Mouse (Mus musculus) adrenal gland, postnatal 0 days (tissue): Measurements from ENCODE around the gene Tfcp2. TPM values are rescaled to one million over a fixed set of nuclear protein-coding genes. Genes with fewer than 3 reads are reported as not detected.

ENCODE experiments used
- polyA plus RNA-seq: library from polyadenylated mRNA; unstranded; fragments of >200 nt; fragmentation: Nextera tagmentation; extraction: Ambion mirVana; gene quantifications from 2 replicates; pipeline ENCODE4 v1.2.1, GENCODE M21; 2015

The Tfcp2 gene
- 12.6 and 17.6 TPM in 2 replicates for polyA plus RNA-seq

DNA sequence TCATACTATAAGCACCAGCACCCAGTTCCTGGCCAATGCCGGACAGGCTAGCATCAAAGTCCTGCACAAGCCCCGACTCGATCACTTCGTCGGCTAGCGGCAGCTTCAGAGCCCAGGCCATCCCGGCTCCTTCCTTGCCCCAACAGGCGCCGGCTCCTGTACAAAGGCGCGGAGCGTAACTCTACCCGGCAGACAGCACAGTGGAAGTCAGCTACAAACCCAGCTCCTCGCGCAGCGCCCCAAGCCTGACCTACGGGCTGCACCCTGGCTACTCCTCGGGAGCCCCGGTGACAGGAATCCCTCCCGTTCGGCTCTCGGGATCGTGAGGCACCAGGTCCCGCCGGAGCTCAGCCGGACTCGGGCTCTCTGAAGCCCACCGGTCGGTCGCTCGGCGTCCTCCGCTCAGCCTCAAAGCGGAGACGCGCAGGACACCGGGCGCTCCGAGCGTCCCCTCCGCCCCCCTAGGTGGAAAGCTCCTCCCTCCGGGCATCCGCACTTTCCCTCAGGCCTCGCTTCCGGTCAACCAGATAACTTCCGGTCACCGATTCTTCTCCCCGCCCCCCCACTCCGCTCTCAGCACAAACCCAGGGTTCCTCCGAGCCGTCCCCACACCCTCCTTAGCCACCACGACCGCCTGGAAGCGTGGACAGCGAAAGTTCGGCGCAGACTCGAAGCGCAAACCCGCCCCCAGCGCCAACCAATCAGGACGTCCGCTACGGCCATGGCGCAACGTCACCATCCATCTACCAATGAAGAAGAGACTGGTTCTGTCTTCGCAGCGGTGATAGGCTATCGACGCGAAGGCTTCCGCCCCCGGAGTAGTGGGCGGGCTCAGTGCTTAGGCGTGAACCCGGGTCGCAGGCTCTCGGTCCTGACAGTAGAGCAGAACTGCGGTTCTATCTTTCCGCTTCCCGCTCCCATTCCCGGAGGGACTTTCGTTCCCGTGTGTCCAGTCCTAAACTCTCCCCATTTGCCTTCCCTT is at the start of gene Tfcp2:
Gene Tfcp2, minus strand, starts transcription at position 683 of the 982 bp plus-strand sequence.

DNA sequence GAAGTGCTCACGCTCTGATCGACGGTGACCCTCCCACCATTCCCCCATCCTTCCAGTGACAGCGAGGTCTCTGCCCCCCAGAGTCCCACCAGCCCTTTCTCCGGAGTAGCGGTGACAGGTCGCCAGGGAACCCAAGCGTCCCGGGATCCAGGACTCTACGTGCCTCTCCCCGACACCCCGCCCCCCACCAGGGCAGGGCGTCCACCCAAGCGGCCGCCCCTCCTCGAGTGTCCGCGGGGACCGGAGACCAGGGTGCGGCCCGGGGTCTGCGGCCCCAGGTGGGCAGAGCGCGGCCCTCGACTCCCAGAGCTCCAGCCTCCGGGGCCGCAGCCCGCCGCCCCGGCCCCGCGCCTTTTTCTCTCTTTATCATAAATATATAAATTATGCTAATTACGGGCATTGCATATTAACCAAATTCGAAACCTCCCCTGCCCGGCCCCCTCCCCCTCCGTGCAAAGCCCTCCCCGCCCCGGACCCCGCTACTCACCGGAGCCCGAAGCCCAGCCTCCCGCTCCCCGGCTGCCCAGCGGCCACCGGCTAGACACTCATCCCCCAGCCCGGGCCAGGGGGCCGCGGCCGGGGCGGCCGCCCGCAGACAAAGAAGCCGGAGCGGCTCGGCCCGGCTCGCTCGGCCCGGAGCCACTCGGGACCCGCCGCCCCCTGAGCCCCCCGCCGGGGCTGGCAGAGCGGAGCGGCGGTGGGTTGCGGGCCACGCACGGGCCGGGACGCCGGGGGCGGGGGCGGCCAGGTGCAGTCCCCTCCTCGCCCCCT is 47.7 kb upstream of the Tfcp2 start, which contains the start of gene Pou6f1:
Gene Pou6f1, minus strand, starts transcription at position 709 of the 771 bp plus-strand sequence.

DNA sequence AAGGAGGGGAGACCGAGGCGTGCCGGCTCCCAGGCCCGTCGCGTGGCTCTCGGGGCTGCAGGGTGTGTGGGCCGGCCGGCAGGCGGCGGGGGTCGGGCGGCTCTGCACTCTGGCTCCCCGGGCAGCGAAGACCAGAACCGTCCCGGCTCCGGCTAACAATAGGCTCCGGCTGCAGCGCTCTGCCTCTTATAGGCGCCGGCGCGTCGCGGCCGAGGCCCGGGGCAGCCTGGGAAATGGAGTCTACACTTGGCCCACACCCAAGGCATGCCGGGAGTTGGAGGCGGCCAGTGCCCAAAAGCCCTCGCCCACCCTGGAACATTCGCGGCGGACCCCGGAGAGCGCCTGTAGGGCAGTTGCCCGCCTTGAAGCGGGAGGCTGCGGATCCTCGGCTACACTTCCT is 56.7 kb downstream of the Tfcp2 start, which contains the start of gene Csrnp2:
Gene Csrnp2, minus strand, starts transcription at position 387 of the 400 bp plus-strand sequence.

DNA sequence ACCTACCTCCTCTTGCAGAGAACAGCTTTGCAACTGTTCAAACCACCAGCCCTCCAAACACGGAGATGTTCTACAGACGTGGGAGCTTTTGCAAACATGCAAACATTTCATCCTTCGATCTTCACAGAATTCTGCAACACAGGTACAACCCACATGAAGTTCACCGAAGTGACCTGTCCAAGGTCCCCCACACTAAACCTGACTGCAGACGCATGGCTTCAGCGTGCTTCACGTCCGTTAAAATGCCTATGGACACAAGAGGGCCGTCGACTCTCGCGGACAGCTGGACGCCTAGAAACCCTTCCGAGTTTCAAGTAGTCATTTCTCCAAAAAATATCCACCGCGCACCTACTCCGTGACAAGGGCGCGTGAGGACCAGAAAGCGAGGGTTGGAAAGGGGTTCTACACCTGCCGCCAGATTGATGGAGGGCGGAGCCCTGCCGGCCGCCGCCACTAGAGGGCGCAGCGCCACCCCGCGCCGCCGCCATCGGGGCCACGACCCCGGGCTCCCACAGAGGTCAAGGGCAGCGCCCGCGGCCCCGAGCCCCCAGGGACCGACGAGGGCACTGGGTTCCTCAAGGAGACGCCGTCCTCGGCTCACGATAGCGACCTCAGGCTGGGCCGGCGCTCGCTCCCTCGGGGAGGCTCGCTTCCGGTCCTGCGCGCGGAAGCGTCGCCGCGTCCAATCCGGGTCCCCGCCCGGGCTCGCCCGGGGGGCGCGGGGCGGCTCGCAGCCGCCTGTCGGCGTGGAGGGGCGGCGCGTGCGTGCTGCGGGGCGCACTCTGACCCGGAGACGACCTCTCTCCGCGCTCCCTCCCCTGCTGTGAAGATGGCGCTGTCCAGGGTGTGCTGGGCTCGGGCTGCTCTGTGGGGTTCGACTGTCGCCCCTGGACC is 83.3 kb downstream of the Tfcp2 start, which contains the start of gene Letmd1:
Gene Letmd1, plus strand, starts transcription at position 729 of the 894 bp plus-strand sequence.

Other genes starting within 250 kb of the Tfcp2 start
- 11.7 and 12.6 TPM in 2 replicates for gene Mettl7a1, start 247.9 kb downstream of the Tfcp2 start, polyA plus RNA-seq
- 0.29 and 0.30 TPM in 2 replicates for gene Mettl7a3, start 217.1 kb downstream of the Tfcp2 start, polyA plus RNA-seq
- 2.6 and 10.2 TPM in 2 replicates for gene Methig1, start 198.9 kb downstream of the Tfcp2 start, polyA plus RNA-seq
- gene Mettl7a2, start 198.8 kb downstream of the Tfcp2 start, polyA plus RNA-seq = not detected in 2 replicates
- 2.4 and 11.4 TPM in 2 replicates for gene Higd1c, start 187.5 kb downstream of the Tfcp2 start, polyA plus RNA-seq
- gene Gm5475, start 129.9 kb downstream of the Tfcp2 start, polyA plus RNA-seq = 0.11 and 0.28 TPM in 2 replicates
- 10.7 and 27.5 TPM in 2 replicates for gene Slc11a2, start 126.9 kb downstream of the Tfcp2 start, polyA plus RNA-seq
- gene Letmd1, start 83.0 kb downstream of the Tfcp2 start, polyA plus RNA-seq = 20.8 and 30.3 TPM in 2 replicates
- gene Csrnp2, start 56.5 kb downstream of the Tfcp2 start, polyA plus RNA-seq = 6.5 and 7.3 TPM in 2 replicates
- gene Pou6f1, start 48.0 kb upstream of the Tfcp2 start, polyA plus RNA-seq = 4.7 and 5.1 TPM in 2 replicates
- 220 and 328 TPM in 2 replicates for gene Dazap2, start 63.3 kb upstream of the Tfcp2 start, polyA plus RNA-seq
- gene Smagp, start 84.9 kb upstream of the Tfcp2 start, polyA plus RNA-seq = 18.1 and 22.9 TPM in 2 replicates
- 3.8 and 4.0 TPM in 2 replicates for gene Bin2, start 117.5 kb upstream of the Tfcp2 start, polyA plus RNA-seq
- gene Cela1, start 135.9 kb upstream of the Tfcp2 start, polyA plus RNA-seq = 190 and 236 TPM in 2 replicates
- 7.2 and 9.6 TPM in 2 replicates for gene Galnt6, start 177.4 kb upstream of the Tfcp2 start, polyA plus RNA-seq
- 15.7 and 17.0 TPM in 2 replicates for gene Slc4a8, start 209.7 kb upstream of the Tfcp2 start, polyA plus RNA-seq